Mouse (Mus musculus): ENCODE measurements around the gene Wdsub1. TPM values are rescaled to one million over a fixed set of nuclear protein-coding genes. Genes with fewer than 3 reads are reported as not detected.
A peak's percentile ranks its signal among the peaks of the same experiment; 100 is the strongest.

The Wdsub1 gene
- total and polyA plus RNA-seq, 2 experiments, result 7.7 to 23.7 TPM

- Histone ChIP-seq H3K79me2 (ENCODE audit: control insufficient read depth, insufficient read depth, low read length) (no peaks in the 10 kb centered on the region; the same call in 1 of the 2 replicates), H3K27ac (replicated peaks; ENCODE audit: insufficient read depth, low read depth, low read length) (no peak overlapping the region), H3K27me3 (ENCODE audit: control insufficient read depth, insufficient read depth, low read length) (no peaks in the 10 kb centered on the region), H3K36me3 (ENCODE audit: control insufficient read depth, insufficient read depth, low read length) (peaks cover 5% of the 10 kb centered on the region; the same call in 1 of the 2 replicates), H3K9ac (ENCODE audit: low read depth, low read length) (no peak overlapping the region), H3K4me3 (ENCODE audit: insufficient read depth, low read depth, low read length) (no peak overlapping the region), H3K4me1 (ENCODE audit: control insufficient read depth, insufficient read depth, low read length) (no peaks in the 10 kb centered on the region)
- TF ChIP-seq POLR2A (IDR thresholded peaks at IDR 0.05; ENCODE audit: extremely low read depth, insufficient read depth, low read length) (no peak), CTCF (IDR thresholded peaks at IDR 0.05; ENCODE audit: low read depth, low read length) (no peak)
- WGBS, result 94% methylated on average over 4 of the region's 4 CpGs
- no peak for DNase-seq (ENCODE audit: extremely low read depth, low read depth, low spot score)
Observed at GRCm38 (mm10) chr2:59877335-59877734, 5.1 kb downstream of the Wdsub1 start.

GRCm38 (mm10) chr2:59876482-59876881 is 5.9 kb downstream of the Wdsub1 start:
- Histone ChIP-seq H3K9ac (ENCODE audit: low read depth, low read length) (no peak overlapping the region), H3K79me2 (ENCODE audit: control insufficient read depth, insufficient read depth, low read length) (no peaks in the 10 kb centered on the region; the same call in 1 of the 2 replicates), H3K36me3 (ENCODE audit: control insufficient read depth, insufficient read depth, low read length) (peaks cover 5% of the 10 kb centered on the region; the same call in 1 of the 2 replicates), H3K4me3 (ENCODE audit: insufficient read depth, low read depth, low read length) (no peak overlapping the region), H3K27ac (replicated peaks; ENCODE audit: insufficient read depth, low read depth, low read length) (no peak overlapping the region), H3K27me3 (ENCODE audit: control insufficient read depth, insufficient read depth, low read length) (no peaks in the 10 kb centered on the region), H3K4me1 (ENCODE audit: control insufficient read depth, insufficient read depth, low read length) (no peaks in the 10 kb centered on the region)
- 97% methylated on average over 15 of the region's 15 CpGs for WGBS
- TF ChIP-seq CTCF (IDR thresholded peaks at IDR 0.05; ENCODE audit: low read depth, low read length) (no peak), POLR2A (IDR thresholded peaks at IDR 0.05; ENCODE audit: extremely low read depth, insufficient read depth, low read length) (no peak)
- no peak for DNase-seq (ENCODE audit: extremely low read depth, low read depth, low spot score)

- Histone ChIP-seq H3K9ac (ENCODE audit: low read depth, low read length) (no peak overlapping the region), H3K27me3 (ENCODE audit: control insufficient read depth, insufficient read depth, low read length) (no peaks in the 10 kb centered on the region), H3K79me2 (ENCODE audit: control insufficient read depth, insufficient read depth, low read length) (no peaks in the 10 kb centered on the region), H3K36me3 (ENCODE audit: control insufficient read depth, insufficient read depth, low read length) (peaks cover 5% of the 10 kb centered on the region; the same call in 1 of the 2 replicates), H3K4me3 (ENCODE audit: insufficient read depth, low read depth, low read length) (no peak overlapping the region), H3K27ac (replicated peaks; ENCODE audit: insufficient read depth, low read depth, low read length) (no peak overlapping the region), H3K4me1 (ENCODE audit: control insufficient read depth, insufficient read depth, low read length) (no peaks in the 10 kb centered on the region)
- DNase-seq (ENCODE audit: extremely low read depth, low read depth, low spot score), result no peak
- WGBS, result 78% methylated on average over 6 of the region's 6 CpGs
- no peak for TF ChIP-seq POLR2A (IDR thresholded peaks at IDR 0.05; ENCODE audit: extremely low read depth, insufficient read depth, low read length)
- no peak for TF ChIP-seq CTCF (IDR thresholded peaks at IDR 0.05; ENCODE audit: low read depth, low read length)
Observed at GRCm38 (mm10) chr2:59870526-59870925, 11.9 kb downstream of the Wdsub1 start.

GRCm38 (mm10) chr2:59862618-59863017 is 19.8 kb downstream of the Wdsub1 start:
- no peak for TF ChIP-seq CTCF (IDR thresholded peaks at IDR 0.05; ENCODE audit: low read depth, low read length)
- TF ChIP-seq POLR2A (IDR thresholded peaks at IDR 0.05; ENCODE audit: extremely low read depth, insufficient read depth, low read length), result no peak
- H3K4me1 ChIP-seq (ENCODE audit: control insufficient read depth, insufficient read depth, low read length), result no peaks in the 10 kb centered on the region
- no peak overlapping the region for H3K4me3 ChIP-seq (ENCODE audit: insufficient read depth, low read depth, low read length)
- H3K27ac ChIP-seq (replicated peaks; ENCODE audit: insufficient read depth, low read depth, low read length), result no peak overlapping the region
- no peak overlapping the region for H3K9ac ChIP-seq (ENCODE audit: low read depth, low read length)
- H3K36me3 ChIP-seq (ENCODE audit: control insufficient read depth, insufficient read depth, low read length), result no peaks in the 10 kb centered on the region
- WGBS, result 58% methylated on average over 6 of the region's 6 CpGs
- no peaks in the 10 kb centered on the region for H3K79me2 ChIP-seq (ENCODE audit: control insufficient read depth, insufficient read depth, low read length)
- peak; percentile 66 for DNase-seq (ENCODE audit: extremely low read depth, low read depth, low spot score)
- H3K27me3 ChIP-seq (ENCODE audit: control insufficient read depth, insufficient read depth, low read length), result no peaks in the 10 kb centered on the region

GRCm38 (mm10) chr2:59854363-59854762 is 28.0 kb downstream of the Wdsub1 start:
- Histone ChIP-seq H3K4me3 (ENCODE audit: insufficient read depth, low read depth, low read length) (no peak overlapping the region), H3K79me2 (ENCODE audit: control insufficient read depth, insufficient read depth, low read length) (no peaks in the 10 kb centered on the region), H3K9ac (ENCODE audit: low read depth, low read length) (no peak overlapping the region), H3K36me3 (ENCODE audit: control insufficient read depth, insufficient read depth, low read length) (0 out of 2 replicates have a peak, but pooled peaks cover 1% of the 10 kb centered on the region), H3K4me1 (ENCODE audit: control insufficient read depth, insufficient read depth, low read length) (no peaks in the 10 kb centered on the region), H3K27ac (replicated peaks; ENCODE audit: insufficient read depth, low read depth, low read length) (no peak overlapping the region), H3K27me3 (ENCODE audit: control insufficient read depth, insufficient read depth, low read length) (no peaks in the 10 kb centered on the region)
- DNase-seq (ENCODE audit: extremely low read depth, low read depth, low spot score), result no peak
- 95% methylated on average over 9 of the region's 9 CpGs for WGBS
- TF ChIP-seq CTCF (IDR thresholded peaks at IDR 0.05; ENCODE audit: low read depth, low read length), result no peak
- no peak for TF ChIP-seq POLR2A (IDR thresholded peaks at IDR 0.05; ENCODE audit: extremely low read depth, insufficient read depth, low read length)

- 97% methylated on average over 10 of the region's 10 CpGs for WGBS
- Histone ChIP-seq H3K4me3 (ENCODE audit: insufficient read depth, low read depth, low read length) (no peak overlapping the region), H3K27me3 (ENCODE audit: control insufficient read depth, insufficient read depth, low read length) (no peaks in the 10 kb centered on the region), H3K9ac (ENCODE audit: low read depth, low read length) (no peak overlapping the region), H3K27ac (replicated peaks; ENCODE audit: insufficient read depth, low read depth, low read length) (no peak overlapping the region), H3K36me3 (ENCODE audit: control insufficient read depth, insufficient read depth, low read length) (0 out of 2 replicates have a peak, but pooled peaks cover 1% of the 10 kb centered on the region), H3K79me2 (ENCODE audit: control insufficient read depth, insufficient read depth, low read length) (no peaks in the 10 kb centered on the region), H3K4me1 (ENCODE audit: control insufficient read depth, insufficient read depth, low read length) (no peaks in the 10 kb centered on the region)
- TF ChIP-seq CTCF (IDR thresholded peaks at IDR 0.05; ENCODE audit: low read depth, low read length), result no peak
- TF ChIP-seq POLR2A (IDR thresholded peaks at IDR 0.05; ENCODE audit: extremely low read depth, insufficient read depth, low read length), result no peak
- DNase-seq (ENCODE audit: extremely low read depth, low read depth, low spot score), result no peak
Observed at GRCm38 (mm10) chr2:59853543-59853942, 28.8 kb downstream of the Wdsub1 start.
